Mouse (Mus musculus) inflammation-experienced regulatory T-cells, adult 6 months (primary cell): ENCODE data around the gene Cpne5. TPM values are rescaled to one million over a fixed set of nuclear protein-coding genes. Genes with fewer than 3 reads are reported as not detected.
A peak's percentile ranks its signal among the peaks of the same experiment; 100 is the strongest.
"Not testable (repeated sequence)": the region's sequence is repeated elsewhere in the genome, so short reads cannot be mapped to it uniquely, and the experiment has no call there.

Experiments used
- ATAC-seq: one replicate; pipeline ENCODE4 v1.8.0; 2017
- polyA plus RNA-seq, 3 experiments: library from polyadenylated mRNA; unstranded; fragments of 100-300 nt; shearing (Covaris generic); gene quantifications; one replicate each; pipeline ENCODE4 v1.2.1; 2017

The Cpne5 gene
- 1 to 10 TPM in 2 of 3 experiments, under 1 TPM in 1; 0.59 to 2.4 (median 1.7) TPM for polyA plus RNA-seq

DNA sequence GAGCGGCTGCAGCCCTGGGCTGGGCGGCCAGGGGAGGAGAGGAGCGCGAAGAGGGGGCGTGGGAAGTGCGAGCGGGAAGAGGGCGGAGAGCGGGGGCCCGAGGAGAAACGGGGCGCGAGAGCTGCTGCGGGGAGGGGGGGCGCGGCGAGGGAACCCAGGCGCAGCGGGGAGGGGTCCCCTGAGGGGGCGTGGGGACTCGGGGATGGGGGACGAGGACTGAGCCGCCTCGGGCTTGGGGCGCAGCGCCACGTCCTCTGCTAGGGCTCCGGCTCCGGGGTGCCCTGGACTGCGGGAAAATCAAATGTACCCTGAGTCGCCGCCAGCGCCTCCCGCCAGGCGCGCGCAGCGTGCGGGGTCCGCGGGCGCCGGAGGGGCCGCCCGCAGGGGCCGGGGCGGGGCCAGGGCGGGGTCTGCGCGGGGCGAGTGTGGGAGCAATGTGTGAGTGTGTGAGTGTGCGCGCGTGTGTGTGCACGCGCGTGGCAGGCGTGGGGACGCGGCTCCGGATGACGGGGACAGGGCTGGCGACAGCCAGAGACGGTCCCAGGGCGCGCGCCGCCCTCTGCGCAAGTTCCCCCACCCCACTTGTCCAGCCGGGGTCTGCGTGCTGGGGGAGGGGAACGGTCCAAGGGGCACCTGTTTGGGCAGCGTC lies at the start of gene Cpne5:
TSS of gene Cpne5 (minus strand) at position 396 of the 649 bp plus-strand sequence.
- no peak for ATAC-seq

DNA sequence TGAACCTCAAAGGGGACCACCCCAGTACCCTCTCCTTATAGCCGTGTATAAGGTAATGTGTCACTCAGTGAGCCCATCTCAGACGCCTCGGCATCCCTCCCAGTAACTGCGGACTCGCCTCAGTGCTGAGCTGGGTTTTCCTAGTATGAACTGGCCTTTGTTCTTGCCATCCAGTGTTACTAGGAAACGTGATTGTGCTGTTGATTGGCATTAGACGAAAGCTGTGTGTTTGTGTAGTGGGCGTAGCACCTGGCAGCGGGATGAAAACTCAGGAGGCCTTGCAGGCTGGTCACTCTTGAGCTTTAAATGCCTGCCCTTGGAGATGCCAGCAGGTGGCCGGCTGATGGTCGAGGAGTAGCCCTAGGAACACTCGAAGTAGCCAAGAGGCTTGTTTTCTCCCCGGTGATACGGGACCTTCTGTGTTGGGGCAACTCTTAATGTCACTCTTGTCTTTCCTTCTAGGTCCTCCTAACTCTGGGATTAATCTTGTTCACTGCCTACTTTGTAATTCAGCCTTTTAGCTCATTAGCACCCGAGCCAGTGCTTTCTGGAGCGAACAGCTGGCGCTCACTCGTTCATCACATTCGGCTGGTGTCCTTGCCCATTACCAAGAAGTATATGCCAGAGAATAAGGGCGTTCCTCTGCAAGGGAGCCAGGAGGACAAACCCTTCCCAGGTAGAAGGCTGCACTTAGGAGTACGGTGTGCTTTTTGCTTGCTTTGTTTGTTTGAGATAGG lies 44.4 kb upstream of the Cpne5 start:
- ATAC-seq: no peak

DNA sequence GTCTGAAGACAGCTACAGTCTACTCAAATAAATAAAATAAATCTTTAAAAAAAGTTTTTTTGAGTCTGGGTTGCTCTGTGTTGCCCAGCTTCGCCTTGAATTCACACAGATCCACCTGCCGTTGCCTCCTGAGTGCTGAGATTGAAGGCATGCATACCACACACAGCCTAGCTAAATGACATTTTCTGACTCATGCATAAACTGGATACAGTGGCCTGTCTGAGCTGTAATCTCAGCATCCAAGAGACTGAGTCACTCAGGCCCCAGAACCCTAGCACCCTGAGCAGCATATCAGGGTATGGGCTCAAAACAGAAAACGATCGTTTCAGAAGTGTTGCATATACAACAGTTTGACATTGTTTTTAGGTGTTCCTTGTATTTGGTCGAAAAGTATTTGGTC lies 43.6 kb upstream of the Cpne5 start:
- no peak for ATAC-seq

DNA sequence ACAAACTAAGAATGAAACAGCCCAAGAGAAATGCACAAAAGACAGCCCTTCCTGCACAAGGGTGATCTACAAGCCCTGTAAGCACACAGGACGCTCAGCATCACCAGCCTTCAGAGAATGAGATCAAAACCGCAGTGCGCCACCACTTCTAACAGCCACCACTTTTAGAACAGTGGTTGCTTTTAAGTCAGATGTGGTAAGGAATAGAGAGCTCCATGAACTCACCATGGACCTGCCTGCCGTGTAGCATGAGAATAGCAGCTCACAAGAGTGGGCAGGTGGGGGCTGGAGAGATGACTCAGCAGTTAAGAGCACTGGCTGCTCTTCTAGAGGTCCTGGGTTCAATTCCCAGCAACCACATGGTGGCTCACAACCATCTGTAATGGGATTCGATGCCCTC lies 42.5 kb upstream of the Cpne5 start:
- peak; percentile 99 for ATAC-seq

DNA sequence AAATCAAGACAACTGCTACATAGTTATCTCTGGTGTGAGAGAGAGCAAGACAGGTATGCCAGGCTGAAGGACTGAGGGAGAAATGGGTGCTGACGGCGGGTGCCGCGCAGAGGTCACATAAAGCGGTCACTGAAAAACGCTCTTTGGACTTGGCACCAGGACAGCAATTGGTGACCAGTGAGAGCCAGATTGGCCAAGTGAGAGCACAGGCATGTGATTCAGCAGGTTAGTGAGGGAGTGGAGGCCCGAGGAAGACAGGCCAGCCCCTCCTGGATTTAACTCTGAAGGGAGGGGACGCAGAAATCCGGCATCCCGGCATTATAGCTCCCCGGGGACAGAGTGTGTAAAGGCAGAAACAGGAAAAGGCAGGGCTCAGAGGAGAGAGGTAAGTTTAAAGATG lies 35.9 kb upstream of the Cpne5 start:
- no peak for ATAC-seq

DNA sequence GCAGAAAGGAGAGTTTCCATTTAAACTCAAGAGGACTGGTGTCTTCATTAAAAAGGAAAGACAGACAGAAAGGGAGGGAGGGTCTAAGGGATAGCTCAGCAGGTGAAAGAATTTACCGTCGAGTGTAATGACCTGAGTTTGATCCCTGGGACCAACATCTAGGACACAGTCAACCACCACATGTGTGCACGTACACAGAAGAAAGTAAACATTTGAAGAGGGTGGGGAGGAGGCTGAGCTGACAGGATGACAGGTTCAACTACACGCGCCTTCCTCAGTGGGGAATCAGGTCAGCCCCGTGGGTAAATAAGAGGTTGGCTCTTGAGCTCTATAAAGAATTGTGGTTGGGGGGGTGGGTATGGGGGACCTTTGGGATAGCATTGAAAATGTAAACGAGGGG lies 35.2 kb upstream of the Cpne5 start:
- no peak for ATAC-seq

DNA sequence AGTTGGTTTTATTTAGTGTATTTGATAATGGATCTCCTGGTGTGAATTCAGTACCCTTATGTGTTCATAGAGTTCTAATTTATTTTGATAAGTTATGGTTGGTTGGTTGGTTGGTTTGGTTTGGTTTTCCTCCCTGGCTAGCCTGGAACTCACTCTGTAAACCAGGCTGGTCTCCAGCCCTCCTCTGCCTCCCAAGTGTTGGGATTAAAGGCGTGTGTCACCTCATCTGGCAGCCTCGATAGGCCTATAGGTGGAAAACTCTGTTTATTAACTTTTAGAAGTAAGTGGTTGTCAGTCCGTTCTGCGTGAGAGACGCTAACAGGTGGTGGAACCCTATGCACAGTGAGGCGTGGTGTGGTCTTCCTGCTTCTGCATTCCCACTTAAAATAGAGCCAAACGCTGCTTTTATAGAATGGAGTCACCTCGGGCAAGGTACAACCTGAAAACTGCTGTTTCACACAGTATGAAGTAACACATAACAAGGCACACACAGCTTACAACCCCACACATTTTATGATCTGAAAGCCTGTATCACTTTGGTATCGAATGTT lies 32.3 kb upstream of the Cpne5 start:
- ATAC-seq: no peak

DNA sequence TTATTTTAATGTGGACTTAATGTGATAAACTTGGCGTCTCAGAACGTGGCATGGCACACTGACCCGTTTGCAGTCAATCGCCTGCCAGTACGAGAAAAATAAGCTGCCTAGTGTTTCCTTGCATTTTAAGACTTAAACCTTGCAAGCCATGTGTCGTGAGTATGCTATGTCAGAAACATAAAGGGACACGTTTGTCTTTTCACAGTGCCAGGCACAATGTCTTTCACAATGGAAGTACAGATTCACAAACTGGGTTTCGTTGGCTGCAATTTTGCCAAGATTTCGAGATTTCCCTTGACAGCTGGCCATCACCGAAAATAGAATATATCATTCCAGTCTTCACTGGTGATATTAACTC lies 31.4 kb upstream of the Cpne5 start:
- ATAC-seq: no peak

DNA sequence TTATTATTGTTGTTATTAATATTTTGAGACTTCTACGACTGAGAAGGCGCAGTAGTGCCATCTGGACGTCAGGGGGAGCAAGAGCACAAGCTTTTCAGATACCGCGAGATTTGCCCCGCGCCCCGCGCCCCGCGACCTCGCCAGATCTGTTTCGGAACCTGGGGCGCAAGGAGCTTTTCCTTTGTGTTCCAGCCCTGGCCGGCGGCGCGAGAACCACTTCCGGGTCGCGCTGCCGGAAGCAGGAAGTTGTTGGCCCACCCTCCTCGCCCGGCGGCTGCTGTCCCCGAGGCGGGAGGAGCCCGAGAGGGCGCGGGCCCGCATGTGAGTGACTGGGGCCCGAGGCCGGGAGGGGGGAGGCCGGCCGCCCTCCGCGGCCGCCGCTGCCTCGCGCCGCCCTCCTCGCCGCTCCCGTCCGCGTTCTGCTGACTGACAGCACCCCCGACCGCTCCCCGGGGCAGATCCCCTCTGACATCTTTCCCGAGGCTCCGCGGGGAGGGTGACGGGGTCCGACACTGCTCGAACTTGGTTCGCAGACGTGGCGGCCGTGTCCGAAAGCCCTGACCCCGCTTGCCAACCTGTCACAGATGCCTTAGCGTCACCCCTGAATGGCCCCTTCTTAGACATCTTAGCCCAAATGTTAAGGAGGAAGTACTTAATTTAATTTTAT lies 30.8 kb upstream of the Cpne5 start, which contains the start of gene BC004004:
TSS of gene BC004004 (plus strand) at position 107 of the 667 bp plus-strand sequence.
- ATAC-seq: peak; percentile 78

DNA sequence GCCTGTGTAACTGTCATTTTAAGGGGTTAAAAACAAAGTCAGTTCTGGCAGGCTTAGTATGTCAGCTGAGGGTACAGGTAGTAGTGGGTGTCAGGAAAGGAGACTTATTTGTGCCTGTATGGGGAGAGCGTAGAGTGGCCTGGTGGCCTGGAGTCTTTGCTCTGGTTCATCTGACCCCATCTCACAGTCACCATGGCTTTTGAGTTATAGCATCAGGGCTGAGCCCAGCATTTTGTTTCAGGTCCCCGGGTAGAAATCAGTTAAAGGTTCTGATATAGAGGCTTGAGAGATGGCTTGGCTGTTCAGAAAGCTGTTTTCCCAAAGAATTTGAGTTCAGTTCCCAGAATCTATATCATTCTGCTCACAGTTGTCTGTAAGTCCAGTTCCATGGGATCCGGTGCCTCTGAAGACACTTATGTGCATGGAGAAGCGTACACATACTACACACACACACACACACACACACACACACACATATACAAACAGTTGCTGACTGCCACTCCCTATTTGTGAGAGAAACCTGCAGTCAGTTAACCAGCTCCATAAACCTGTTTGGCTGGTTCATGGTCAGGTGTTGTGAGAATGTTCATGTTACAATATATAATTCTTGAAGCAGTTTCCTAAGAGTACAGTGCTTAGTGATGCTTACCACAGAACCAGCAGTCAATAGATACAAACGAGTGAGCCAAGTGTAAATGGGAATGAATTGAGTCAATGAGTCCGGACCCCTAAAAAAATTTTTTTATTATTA lies 30.1 kb upstream of the Cpne5 start:
- no peak for ATAC-seq

DNA sequence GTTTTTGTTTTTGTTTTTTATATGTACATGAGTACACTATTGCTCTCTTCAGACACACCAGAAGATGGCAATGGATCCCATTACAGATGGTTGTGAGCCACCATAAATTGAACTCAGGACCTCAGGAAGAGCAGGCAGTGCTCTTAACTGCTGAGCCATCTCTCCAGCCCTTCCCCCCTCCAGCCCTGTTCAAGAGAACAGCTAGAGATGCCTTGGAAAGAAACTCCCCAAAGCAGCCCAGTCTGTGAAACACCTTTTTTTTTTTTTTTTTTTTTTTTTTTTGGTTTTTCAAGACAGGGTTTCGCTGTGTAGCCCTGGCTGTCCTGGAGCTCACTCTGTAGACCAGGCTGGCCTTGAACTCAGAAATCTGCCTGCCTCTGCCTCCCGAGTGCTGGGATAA lies 29.1 kb upstream of the Cpne5 start:
- not testable (repeated sequence) for ATAC-seq

DNA sequence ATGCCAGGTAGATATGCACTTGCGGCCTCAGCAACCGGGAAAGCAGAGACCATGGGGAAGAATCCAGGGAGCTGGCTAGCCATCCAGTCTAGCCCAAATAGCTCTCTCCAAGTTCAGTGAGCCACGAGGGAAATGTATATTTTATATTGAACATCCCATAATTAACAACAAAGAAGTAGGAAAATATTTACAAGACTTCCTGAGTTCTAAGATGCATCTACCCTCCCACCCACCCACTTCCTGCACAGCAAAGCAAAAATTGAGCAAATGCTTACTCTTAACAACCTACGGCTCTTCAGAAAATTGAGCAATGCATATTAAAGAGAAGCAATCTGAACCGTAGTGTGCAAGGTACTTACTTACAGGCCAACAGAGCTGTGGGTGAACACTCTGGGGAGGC lies 26.8 kb upstream of the Cpne5 start:
- ATAC-seq: no peak

DNA sequence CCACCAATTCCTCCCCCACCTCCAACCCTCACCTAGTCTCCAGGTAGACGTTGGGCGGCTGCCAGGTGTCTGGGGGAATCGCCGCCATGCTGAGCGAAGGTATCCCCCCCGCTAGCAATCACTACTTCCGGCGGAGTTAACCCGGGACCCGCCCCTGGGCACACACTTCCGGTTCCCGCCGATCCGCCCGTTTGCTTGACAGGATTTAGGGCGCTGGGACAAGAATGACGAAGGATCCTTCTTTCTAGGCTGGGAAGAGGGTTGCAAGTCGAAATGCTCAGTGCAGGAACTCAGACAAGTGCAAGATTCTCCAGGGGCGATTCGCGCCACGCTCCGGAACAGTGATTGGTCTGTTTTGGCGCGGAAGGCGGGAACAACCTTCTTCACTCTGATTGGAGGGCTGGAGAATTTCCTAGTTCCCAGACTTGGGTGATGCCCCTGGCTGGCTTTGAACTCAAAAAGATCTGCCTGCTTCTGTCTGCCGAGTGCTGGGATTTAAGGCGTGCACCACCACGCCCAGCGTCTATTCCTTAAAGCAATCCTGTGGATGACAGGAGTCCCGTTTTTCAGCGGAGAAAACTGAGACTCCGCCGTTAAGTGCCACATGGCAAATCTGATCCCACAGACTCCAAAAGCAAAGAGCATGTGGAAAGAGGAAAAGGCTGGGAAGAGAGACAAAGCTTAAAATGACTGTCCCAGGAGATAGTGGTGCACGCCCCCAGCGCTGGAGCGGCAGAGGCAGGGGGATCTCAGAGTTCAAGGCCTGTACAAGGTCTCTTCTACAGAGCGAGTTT lies 26.1 kb upstream of the Cpne5 start, which contains the start of gene Ppil1:
TSS of gene Ppil1 (minus strand) at position 347 of the 794 bp plus-strand sequence.
- peak; percentile 66 for ATAC-seq

DNA sequence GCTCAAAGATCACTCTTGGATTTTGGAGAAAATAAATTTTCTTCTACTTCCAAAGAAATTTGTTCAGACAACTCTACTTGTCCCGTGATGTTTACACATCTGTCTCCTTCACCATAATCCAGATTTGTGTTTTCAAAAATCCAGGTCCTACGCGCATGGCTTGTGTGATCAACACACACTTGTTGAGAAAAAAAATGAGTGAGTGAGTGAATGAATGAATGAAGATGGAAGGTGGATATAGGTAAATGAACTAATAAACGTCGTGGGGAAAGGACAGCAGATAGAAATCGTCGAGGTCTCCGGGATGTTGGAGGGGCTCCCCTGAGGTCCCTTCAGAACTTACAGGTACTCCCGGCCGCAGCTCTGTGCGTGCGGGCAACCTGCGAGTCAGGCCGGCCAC lies 25.4 kb upstream of the Cpne5 start:
- ATAC-seq: no peak

DNA sequence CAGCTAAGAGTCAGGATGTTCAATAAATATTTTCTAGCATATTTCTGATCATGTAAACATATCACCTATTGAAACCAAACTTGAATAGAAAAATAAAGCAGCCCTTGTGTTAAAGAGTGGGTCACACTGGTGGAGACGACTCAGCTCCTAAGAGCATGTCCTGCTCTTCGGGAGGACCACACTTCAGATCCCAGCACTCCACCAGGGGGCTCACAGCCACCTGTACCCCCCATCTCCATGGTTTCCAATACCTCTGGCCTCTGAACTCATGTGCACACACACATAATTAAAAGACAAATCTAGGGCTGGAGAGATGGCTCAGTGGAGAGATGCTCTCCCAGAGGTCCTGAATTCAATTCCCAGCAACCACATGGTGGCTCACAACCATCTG lies 24.3 kb upstream of the Cpne5 start:
- no peak for ATAC-seq

DNA sequence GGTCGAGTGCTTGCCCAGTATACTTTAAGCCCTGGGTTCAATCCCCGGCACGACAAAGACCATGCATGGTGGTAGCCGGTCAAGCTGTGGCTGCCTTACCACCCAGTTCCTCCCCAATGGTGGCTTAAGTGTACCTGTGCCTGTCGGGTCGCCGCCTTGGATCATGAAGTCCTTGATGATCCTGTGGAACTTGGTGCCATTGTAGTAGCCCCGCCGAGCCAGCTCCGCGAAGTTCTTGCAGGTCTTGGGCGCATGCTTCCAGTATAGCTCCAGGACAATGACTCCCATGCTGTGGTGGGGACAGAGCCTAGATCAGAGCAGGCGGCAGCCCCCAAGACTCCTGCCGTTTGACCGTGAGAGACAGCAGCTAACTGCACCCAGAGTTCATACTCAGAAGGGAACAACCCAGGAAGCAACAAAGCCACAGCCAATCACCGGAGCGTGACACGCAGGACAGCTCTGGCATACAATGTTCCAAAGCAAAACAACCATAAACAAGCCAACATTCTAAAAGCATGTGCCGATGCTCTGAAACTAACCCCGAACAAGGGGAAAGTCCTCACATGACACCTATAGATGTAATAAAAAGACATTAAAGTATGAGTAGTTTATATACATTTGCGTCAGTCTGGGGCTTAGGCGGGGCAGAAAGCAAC lies 23.8 kb upstream of the Cpne5 start:
- ATAC-seq: no peak

DNA sequence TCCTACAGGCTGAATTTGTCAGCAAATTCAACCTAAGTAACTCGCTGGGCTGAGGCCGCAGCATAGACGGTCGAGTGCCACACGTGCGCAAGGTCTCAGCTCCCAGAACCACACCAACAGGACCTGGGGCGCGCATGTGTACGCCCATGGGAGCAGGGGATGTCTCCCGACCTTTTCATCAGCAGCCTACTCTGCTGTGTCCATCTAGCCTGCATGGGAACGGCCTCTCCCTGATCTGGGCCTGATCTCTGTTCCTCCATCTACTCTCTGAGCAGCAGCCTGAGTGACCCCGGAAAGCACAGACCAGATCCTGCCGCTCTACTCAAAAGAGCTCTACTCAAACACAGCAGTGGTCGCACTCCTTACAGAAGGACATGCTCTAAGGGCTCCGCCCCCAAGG lies 22.5 kb upstream of the Cpne5 start:
- ATAC-seq: no peak

DNA sequence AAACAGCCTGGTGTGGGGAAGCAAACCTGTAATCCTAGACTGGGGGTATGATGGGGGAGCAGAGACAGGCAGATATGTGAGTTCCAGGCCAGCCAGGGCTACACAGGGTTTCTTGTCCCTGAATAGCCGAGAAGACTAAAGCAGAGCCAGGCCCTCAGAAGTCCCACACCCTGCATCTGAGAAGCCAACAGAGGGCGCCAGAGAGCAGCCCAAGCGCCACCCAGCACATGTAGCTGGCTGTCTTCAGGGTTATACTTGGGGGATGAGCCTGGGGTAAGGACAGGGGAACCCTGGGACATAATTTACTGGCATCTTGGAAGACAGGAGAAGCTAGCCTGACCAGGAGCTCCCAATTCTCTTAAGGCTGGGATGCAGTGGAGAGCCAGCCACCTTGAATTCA lies 21.5 kb upstream of the Cpne5 start:
- peak; percentile 39 for ATAC-seq

DNA sequence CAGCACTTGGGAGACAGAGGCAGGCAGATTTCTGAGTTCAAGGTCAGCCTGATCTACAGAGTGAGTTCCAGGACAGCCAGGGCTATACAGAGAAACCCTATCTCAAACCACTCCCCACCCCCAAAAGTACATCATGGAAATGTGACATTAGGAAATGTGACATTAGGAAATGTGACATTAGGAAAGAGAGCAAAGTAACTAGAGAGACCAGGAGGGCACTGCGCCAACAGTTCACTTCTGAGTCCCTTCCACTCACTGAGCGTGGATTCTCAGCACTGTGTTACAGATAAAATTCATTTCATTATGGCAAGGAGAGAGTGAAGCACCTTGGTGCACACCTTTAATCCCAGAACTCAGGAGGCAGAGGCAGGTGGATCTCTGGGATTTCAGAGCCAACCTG lies 21.0 kb upstream of the Cpne5 start:
- no peak for ATAC-seq

DNA sequence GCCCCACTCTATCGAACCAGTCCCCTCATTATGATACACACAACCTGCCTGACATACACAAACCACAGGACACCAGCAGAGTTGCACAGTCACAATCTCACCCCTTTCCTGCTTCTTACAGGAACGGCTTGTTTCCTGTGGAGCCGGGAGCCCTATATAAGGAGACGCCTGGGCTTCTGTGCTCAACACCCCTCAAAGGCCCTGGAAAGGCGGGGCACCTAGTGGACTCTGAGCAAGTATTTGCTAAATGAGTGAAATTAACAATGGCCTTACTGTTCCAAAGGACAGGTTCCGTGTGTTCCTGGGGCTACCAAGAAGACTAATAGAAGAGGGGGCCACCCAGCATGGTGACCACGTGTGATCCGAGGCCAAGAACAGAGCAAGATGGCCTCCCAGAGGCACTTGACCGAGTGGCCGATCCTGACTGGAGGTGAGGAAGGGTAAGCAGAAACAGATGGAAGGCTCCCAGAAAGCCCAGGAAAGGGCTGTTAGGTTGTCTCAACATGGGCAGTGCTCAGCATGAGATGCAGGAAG lies 20.1 kb upstream of the Cpne5 start:
- ATAC-seq: no peak

DNA sequence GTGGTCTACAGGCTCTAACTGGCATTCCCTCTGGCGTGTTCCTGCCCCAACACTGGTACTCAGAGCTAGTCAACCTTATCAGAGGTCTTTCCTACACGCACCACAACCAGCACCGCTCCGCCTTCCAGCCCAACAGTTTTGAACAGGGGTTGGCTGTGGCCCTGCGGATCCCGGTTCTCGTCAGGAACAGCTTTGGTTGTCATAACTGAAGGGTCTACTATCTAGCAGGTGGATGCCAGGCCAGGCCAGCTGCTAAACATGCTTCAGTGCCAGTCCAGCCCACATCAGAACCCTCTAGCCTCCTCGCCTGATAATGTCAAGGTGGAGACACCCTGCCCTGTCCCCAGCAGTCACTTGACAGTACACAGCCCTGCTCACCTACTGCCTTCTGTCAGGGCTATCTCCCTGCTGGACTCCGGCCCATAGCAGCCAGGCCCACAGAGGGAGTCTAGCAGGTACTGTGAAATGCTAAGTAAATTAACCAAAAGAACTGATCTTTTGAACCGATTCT lies 19.1 kb upstream of the Cpne5 start:
- no peak for ATAC-seq
